8 mouse cellular contexts compared by ENCODE assay signal in the genomic region with DNA sequence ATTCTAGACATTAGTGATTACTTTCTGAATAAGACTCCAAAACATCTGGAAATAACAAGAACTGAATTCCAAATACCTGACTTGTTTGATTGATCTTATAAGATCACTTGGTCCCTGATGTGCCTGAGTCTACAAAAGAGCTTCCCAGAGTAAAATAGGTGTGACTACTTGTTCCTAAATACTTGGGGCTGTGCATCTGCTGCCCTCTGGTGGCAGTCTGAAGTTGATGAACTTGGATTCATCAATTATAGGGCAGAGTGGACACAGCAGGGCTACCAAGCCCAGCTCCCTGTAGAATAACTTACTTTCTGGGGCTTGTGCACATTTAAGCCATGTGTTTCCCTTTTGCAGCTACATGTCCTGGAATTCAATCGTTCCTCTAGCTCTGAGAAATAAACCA. TPM values are rescaled to one million over a fixed set of nuclear protein-coding genes. Genes with fewer than 3 reads are reported as not detected.
DNase-seq lines count a peak whose midpoint lies in the region; ATAC-seq lines count a peak whose summit lies in the region.
"Had no signal": no experiment of that assay in that cellular context is flagged by ENCODE, and none has a peak within 500 bp of the region (broad histone marks: within the 10 kb centered on the region; RNA-seq: fewer than 3 reads in every experiment).

No protein-coding gene starts in this region.

- WGBS in forebrain, embryonic 13.5 days: 20% methylated on average over 1 of the region's 1 CpGs

- DNase-seq in MN1 (ENCODE audit: low spot score): peak; percentile 72
- DNase-seq in c-Kit-positive CD71-negative TER-119-negative erythroid progenitor cells, embryonic 14.5 days (ENCODE audit: low read depth): peak; percentile 64
- peak; percentile 51 for DNase-seq in layer of hippocampus, adult 9-11 months
- peak; percentile 90 for DNase-seq in lung, postnatal 36 days
- peak; percentile 46 for DNase-seq in right cerebral cortex, postnatal 25 days

- no peak overlapping the region for H3K9ac ChIP-seq in forebrain, embryonic 13.5 days

- H3K4me2 ChIP-seq in forebrain, embryonic 13.5 days: no peak overlapping the region

- no peak overlapping the region for H3K4me3 ChIP-seq in forebrain, embryonic 13.5 days

- 0 out of 2 replicates have a peak, but pooled peaks cover 4% of the 10 kb centered on the region for H3K36me3 ChIP-seq in forebrain, embryonic 13.5 days (ENCODE audit: poor library complexity, severe bottlenecking)

- H3K27me3 ChIP-seq in forebrain, embryonic 13.5 days: no peaks in the 10 kb centered on the region

- ATAC-seq in forebrain, embryonic 13.5 days: 0 out of 2 replicates have a peak, but pooled peaks have one; percentile 53
- ATAC-seq in hematopoietic stem cell, adult 5-6 weeks (replicated peaks in 1 of 2; ENCODE audit: insufficient read depth in 1 of 2, low FRiP score in 2 of 2, low TSS enrichment in 1 of 2, low read depth in 1 of 2, poor library complexity in 2 of 2, severe bottlenecking in 2 of 2): peak; percentile 69 to 89

- H3K27ac ChIP-seq in forebrain, embryonic 13.5 days: no peak overlapping the region
- H3K27ac ChIP-seq: macrophage had no signal

- H3K9me3 ChIP-seq in forebrain, embryonic 13.5 days (replicated peaks): no peaks in the 10 kb centered on the region

- no peaks in the 10 kb centered on the region for H3K4me1 ChIP-seq in forebrain, embryonic 13.5 days

RNA-seq across cellular contexts. Expression of a gene that starts 7.0 kb away (rescaled TPM):
- 5.8 and 6.7 TPM in 2 replicates for polyA plus RNA-seq in forebrain, embryonic 13.5 days (2015; fragmentation: Nextera tagmentation; extraction: Ambion mirVana)
- 64.7 and 66.1 TPM in 2 replicates for total RNA-seq in hematopoietic stem cell, adult 5-6 weeks (2017)

RNA-seq across cellular contexts. Expression of a gene that starts 7.4 kb away (rescaled TPM):
- 27.9 and 29.1 TPM in 2 replicates for polyA plus RNA-seq in forebrain, embryonic 13.5 days (2015; fragmentation: Nextera tagmentation; extraction: Ambion mirVana)
- total RNA-seq in hematopoietic stem cell, adult 5-6 weeks (2017): 32.1 and 38.1 TPM in 2 replicates

RNA-seq across cellular contexts. Expression of a gene that starts 30.7 kb away (rescaled TPM):
- 8.3 and 9.7 TPM in 2 replicates for polyA plus RNA-seq in forebrain, embryonic 13.5 days (2015; fragmentation: Nextera tagmentation; extraction: Ambion mirVana)
- total RNA-seq in hematopoietic stem cell, adult 5-6 weeks (2017): 15.6 and 25.7 TPM in 2 replicates

RNA-seq across cellular contexts. Expression of a gene that starts 42.2 kb away (rescaled TPM):
- 36.5 and 37.6 TPM in 2 replicates for polyA plus RNA-seq in forebrain, embryonic 13.5 days (2015; fragmentation: Nextera tagmentation; extraction: Ambion mirVana)
- 21.3 and 29.8 TPM in 2 replicates for total RNA-seq in hematopoietic stem cell, adult 5-6 weeks (2017)
